Mouse (Mus musculus) fibroblast of lung, adult 2 months (primary cell): ENCODE measurements around the gene Usp6nl.

ENCODE experiments used
- DNase-seq: peaks from one replicate; pipeline ENCODE4 v3.0.0-alpha.2; 2011; ENCODE audit warnings: low read depth

Usp6nl gene

GRCm38 (mm10) chr2:6417158-6417557 is 94.7 kb downstream of the Usp6nl start:
- DNase-seq, result no peak

- DNase-seq, result no peak
These were observed 101.4 kb downstream of the Usp6nl start for GRCm38 (mm10) chr2:6423661-6424550.

- DNase-seq, result no peak
These were observed 102.4 kb downstream of the Usp6nl start for GRCm38 (mm10) chr2:6424851-6425250.

DNA sequence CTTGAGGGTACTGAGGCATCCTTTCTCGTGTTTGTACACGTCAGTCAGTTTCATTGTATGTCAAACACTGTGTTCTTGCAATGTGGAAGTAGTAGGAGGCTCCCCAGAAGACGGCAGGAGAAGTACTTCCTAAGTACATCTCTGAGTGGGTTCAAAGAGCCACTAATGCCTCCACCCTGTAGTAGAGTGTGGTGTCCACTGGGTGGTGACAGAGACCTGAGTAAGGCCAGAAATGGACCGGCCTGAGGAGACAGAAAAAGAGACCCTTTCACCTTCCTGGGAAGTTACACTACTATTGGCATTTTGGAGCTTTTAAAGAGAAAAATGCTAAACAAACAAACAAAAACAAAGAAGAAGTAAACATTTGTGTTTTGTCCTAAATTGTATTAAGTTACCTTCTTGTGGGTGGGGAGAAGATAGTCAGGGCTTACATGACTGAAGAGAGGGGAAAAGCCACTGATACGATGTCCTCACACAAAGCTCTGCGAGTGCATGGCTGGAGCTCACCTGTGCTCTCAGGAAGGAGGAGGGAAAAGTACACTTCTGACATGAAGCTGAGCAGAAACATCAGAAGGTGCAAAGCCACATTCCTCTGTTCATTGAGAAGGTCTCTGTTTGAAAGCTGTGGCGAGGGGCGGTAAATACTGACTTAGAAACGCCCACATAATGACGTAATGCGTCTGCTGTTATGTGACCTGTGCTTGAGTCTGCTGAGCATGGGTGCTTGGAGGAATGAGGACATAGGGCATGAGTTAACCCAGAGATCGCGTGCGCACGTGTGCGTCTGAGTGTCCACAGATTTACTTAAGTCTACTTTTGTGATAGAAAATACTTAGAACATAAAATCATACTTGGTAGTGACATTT is 113.9 kb downstream of the Usp6nl start:
- DNase-seq, result no peak

- no peak for DNase-seq
These were observed 119.2 kb downstream of the Usp6nl start for GRCm38 (mm10) chr2:6441688-6442087.

DNA sequence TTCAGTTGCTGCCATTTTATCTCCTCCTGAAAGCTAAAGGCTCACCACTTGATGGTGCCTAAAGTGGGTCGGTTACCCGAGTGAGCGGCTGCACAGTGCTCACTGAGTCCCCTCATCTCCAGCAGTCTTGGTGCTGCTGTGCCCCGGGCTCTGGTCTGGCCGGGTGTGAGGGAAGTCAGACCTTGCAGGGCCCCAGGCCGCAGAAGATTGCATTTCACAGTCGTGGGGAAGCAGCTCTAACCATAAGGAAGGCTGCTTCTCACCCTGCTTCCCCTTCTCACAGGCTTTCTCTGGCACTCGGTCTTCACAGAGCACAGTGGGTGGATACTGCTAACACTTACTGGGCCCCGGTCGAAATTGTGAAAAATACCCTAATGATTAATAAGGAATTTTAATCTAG is 119.8 kb downstream of the Usp6nl start:
- DNase-seq, result no peak

DNA sequence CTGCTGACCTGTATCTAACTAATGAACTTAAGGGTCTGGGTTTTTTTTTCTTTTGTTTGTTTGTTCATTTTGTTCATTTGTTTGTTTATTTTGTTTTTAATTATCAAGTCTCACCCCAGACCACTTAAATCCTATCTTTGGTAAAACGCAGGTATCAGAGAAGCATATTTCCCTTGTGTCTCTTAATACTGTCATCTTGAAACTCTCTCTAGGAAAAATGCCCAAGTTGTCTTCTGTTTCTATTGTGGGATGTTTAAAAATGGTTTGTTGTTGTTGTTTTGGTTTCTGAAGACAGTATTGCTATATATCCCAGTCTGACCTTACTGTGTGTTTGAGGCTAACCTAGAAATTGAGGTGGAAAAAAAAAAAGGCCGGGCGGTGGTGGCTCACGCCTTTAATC is 121.5 kb downstream of the Usp6nl start:
- no peak for DNase-seq

DNA sequence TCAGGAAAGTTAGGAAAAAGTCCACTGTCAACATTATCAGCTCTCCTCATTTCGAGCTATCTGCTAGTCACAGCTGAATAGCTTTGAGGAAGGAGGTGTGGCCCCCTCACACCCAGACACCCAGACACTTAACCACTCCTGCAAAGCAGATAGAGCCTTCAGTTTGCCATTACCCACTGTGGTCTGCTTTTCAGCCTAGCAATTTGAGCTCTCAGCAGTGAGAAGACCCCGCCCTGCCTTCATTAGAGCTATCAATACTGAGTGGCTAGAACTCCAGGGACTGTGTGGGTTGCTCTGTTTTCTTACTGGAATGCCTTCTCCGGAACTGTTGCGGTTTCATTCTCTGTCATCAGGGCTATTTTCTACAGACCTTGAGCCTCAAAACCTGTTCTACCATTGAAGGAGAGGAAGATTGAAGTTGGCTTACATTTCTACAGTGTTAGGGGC is 122.3 kb downstream of the Usp6nl start:
- no peak for DNase-seq

- DNase-seq, result no peak
These were observed 123.4 kb downstream of the Usp6nl start for GRCm38 (mm10) chr2:6445858-6446257.

DNA sequence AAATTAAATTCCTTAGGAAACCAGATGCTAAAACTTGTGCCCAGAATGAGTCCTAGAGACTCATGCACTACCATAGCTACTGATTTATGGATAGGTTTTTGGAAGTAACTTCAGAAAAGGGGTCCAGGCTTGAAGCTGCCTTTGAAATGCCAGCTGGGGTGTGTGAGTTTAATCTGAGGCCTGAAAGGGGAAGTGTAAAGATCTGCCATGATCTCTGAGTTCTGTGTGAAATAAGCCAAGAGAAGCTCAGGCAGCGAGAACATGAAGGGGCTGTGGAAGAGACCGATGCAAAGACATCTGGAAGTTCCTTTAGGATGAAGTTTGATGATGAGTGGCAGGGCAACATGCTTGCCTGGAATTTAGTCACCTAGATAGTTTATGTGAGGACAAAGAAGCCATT is 126.4 kb downstream of the Usp6nl start:
- DNase-seq, result no peak

- no peak for DNase-seq
These were observed 127.2 kb downstream of the Usp6nl start for GRCm38 (mm10) chr2:6449656-6450055.

DNA sequence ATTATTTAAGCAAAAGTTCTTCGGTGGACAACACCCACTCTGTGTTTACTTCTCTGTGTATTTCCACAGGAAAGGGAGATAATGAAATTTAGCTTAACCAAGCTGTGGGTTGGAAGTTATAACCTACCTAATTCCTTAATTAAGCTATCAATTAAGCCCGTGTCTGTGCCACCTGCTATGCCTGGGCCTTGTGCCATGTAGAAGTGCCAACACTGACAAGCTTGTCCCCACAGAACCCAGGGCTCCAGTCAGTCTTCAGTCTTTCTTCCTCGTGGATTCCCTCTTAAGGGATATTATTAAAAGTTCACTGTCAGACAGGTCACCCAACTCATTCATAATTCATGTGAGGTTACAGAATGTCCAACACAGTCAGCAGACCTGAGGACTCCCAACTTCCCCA is 128.1 kb downstream of the Usp6nl start:
- DNase-seq, result no peak

DNA sequence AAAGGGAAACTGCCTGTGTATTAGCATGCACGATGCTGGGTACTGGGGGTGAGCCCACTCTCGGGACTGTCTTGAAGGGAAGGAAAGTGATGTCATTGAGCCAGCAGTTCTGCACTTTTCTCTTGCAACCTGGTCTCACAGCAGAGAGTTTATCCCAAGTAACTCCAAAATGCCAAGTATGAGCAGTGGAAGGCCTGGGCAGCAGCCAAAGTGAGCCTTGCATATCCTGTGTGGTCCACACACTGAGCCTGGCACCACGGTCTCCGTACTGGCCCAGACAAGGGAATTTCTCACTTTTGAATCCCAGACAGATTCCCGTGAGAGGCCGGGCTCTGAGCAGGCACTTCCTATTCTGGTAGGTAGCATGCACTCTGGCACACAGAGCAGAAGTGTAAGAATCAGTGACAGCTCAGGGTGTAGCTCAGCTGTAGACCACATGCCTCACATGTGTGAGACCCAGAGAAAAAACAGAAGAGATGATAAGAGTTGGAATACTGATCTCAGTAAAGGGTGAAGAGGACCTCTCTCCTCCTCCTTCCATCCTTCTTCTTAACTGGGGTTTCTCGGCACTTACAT is 132.6 kb downstream of the Usp6nl start:
- peak; percentile 60 for DNase-seq

DNA sequence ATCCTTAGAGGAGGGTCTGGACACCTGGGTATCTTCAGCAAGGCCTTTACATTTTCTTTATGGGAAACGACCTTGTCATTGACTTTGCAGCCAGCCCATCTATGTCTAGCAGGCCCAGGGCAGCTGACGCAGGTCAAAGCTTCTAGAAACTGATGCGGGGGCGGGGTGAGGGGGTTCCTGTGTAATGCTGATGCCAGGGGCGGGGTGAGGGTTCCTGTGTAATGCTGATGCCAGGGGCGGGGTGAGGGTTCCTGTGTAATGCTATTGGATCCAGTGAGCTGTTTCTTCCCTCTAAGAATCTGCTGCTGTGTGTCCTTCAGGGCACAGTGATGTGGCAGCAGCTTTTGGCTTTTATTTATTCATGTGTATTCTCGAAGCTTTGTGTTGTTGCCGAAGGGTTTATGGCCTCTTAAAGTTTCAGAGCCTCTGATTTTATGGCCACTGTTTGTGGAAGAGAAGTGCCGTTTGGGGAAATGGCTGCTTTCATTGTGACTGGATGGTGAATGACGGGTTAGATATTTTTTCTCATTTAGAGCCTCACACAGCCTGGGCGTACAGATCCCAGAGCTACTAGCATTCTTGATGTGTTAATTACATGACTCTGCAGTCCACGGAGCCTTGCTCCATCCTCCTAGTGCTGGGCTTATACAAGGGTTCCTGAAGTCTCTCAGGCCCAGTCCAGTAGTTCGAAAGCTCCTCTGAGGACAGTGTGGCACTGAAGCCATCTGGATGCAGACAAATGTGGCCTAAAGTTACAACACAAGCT is 137.0 kb downstream of the Usp6nl start:
- DNase-seq, result no peak

DNA sequence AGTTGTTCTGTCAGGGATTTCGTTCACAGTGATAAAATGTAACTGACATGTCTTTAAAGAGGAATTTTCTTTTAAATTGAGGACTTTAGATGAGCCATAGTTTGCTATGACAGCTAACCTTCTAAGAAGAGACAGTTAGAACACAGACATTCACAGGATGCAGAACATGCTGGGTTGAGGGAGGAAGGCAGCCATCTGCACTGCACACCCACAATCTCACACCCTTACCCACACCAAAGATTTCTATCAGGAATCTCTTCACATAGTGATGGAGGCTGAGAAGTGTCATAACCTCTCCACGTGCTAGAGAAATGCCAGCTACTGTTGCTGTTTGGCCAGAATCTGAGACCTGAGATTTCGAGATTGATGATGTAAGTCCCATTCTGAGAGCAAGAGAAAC is 139.8 kb downstream of the Usp6nl start:
- DNase-seq, result no peak

DNA sequence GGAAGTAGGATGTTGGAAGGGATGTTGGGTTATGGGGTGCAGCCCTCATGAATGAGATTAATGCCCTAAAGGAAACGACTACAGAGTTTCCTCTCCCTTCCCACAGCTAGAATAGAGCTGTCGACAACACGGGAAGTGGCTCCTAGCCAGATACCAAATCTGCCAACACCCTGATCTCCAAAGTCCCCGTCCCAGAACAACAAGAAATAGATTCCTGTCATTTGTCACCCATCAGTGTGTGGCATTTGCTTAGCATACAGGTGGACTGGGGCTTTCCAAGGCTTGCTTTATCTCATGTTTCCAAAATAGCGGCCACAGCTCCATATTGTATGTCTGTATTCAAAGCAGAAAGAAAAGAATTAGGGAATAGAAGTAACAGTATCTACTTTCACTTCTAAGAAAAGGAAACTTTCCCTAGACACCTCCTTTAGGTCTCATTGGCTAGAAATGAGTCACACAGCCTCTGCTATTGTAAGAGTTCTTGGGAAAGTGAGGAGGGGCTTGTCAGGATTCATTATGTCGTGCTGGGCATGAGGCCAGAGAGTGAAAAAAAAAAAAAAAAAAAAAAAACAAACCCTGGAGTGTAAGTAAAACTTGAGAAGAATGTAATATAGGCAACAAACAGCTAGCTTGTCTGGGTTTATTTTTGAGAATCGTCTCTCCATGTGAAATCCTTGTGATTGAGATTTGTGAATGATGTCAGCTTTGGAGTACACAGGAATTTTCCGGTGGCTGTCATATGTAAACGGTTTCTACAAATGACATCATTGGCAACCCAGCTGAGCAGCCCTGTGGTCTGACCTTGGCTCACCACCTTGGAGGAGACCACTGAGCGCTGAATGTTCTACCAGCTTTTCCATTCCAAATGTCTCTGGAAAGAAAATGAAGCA is 141.6 kb downstream of the Usp6nl start:
- DNase-seq, result peak; percentile 72

GRCm38 (mm10) chr2:6466396-6466795 is 143.9 kb downstream of the Usp6nl start:
- DNase-seq, result no peak

DNA sequence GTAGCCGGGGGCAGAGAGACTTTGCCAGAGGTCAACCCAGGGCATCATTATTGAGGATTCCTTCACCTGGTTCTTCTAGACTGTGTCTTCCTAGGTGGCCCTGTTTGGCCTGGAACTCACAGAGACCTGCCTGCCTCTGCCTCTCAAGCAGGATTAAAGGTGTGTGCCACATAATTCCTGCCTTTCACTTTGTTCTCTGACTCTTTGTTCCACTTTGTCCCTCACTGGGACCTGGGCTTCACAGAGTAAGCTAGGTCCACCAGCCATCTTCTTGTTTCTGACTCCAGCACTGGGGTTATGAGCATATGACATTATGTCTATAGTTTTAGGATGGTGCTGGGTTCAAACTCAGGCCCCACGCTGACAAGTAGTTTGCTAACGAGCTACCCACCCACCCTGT is 144.9 kb downstream of the Usp6nl start:
- DNase-seq, result no peak

- DNase-seq, result no peak
These were observed 146.7 kb downstream of the Usp6nl start for GRCm38 (mm10) chr2:6469164-6469563.

DNA sequence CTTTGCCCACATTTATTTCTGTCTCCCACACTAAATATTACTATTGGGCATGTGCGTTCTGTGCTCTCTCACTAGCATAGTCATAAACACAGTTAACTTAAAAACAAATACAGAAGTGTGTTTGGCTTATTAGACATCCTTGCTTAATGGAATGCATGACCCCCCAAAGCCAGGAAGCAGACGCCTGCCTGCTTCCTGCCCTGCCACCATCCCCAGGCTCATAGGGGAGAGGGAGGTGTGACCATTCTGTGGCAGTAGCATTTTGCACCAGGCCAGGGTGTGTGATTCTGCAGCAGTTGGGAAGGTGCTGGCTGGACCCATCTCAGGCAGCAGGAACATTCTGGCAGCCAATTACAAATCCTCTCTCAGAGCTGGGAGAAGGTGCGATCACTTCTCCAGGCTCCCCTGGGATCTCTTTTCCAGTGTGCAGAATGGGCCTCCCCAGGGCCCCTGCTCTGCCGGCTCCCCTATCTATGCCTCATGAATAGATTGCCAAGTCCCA is 148.7 kb downstream of the Usp6nl start:
- no peak for DNase-seq

DNA sequence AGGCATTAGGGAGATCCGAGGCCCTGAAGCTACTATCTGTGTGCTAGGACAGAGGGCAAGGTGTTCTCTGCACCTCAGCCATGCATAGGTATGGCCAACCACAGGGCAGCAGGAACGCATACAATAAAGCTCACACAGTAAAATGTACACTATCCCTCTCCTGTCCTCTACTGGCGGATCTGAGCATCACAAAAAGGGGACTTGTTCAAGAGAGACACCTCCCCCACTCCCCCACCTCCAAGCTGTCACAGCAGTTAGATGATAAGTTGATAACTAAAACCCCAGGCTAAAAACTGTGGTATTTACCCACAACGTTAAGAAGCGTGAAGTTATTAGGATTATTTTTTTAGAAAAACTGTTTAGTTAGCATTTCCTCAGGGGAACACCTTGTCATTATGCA is 151.4 kb downstream of the Usp6nl start:
- DNase-seq, result no peak
